8 mouse cellular contexts compared by ENCODE assay signal in genomic region chr13:93718948-93719347, GRCm38 (mm10). TPM values are rescaled to one million over a fixed set of nuclear protein-coding genes. Genes with fewer than 3 reads are reported as not detected.
A peak's percentile ranks its signal among the peaks of the same experiment; 100 is the strongest.
DNase-seq lines count a peak whose midpoint lies in the region; TF ChIP-seq lines count a peak whose summit lies in the region.
"Had no signal": no experiment of that assay in that cellular context is flagged by ENCODE, and none has a peak within 500 bp of the region (broad histone marks: within the 10 kb centered on the region; RNA-seq: fewer than 3 reads in every experiment).

No protein-coding gene starts in this region.

- H3K27ac ChIP-seq in ES-E14 (ENCODE audit: insufficient read depth, low read depth, low read length, poor library complexity, severe bottlenecking): no peak overlapping the region
- H3K27ac ChIP-seq: macrophage had no signal

- no peaks in the 10 kb centered on the region for H3K9me3 ChIP-seq in ES-E14 (ENCODE audit: control insufficient read depth, insufficient read depth, low read depth, low read length)

- intact Hi-C loops in gastrocnemius, postnatal 14 days (cut with DNase I; ENCODE audit: low total_unique reads): loop anchor here (10.0 kb wide), 1 partner anchor 104 kb away; no protein-coding TSS in a partner anchor

- in situ Hi-C loops in ES-E14 (cut with MboI; ENCODE audit: low sequenced_read_pairs in 2 of 2, unreplicated experiment in 2 of 2): no loop called here

- H3K9ac ChIP-seq in ES-E14 (ENCODE audit: insufficient read depth, low read depth, low read length, poor library complexity, severe bottlenecking): no peak overlapping the region

- no peaks in the 10 kb centered on the region for H3K4me1 ChIP-seq in ES-E14 (ENCODE audit: control insufficient read depth in 2 of 2, insufficient read depth in 2 of 2, low read length in 2 of 2, poor library complexity in 1 of 2)

- peak; percentile 21 for DNase-seq in CD4-positive helper T cell, adult 2 months (ENCODE audit: low read depth, low spot score)
- peak; percentile 54 for DNase-seq in ES-E14 (ENCODE audit: low read depth, low spot score)
- DNase-seq in cerebellum, adult 8-10 months: peak; percentile 54
- DNase-seq in gastrocnemius, postnatal 14 days: peak; percentile 71
- DNase-seq in layer of hippocampus, adult 9-11 months: peak; percentile 17
- DNase-seq in lung, postnatal 25 days (ENCODE audit: low spot score): peak; percentile 27
- peak; percentile 15 to 72 for DNase-seq in spleen, postnatal 10 days (ENCODE audit: low spot score in 2 of 2)

- no peaks in the 10 kb centered on the region for H3K36me3 ChIP-seq in ES-E14 (ENCODE audit: control insufficient read depth, insufficient read depth, low read length, poor library complexity, severe bottlenecking)

- no peak overlapping the region for H3K4me3 ChIP-seq in ES-E14 (ENCODE audit: insufficient read depth in 1 of 2, low read depth in 1 of 2, low read length in 2 of 2, poor library complexity in 1 of 2, severe bottlenecking in 1 of 2)

TF ChIP-seq in ES-E14, 5 proteins besides CTCF, POLR2A, EP300 and RAD21:
- TF ChIP-seq MAFK (IDR thresholded peaks at IDR 0.05; ENCODE audit: insufficient read depth, low read depth, low read length) (no peak), ZC3H11A (IDR thresholded peaks at IDR 0.05; ENCODE audit: borderline replicate concordance, low read depth, low read length) (peak; percentile 69; the same call in 1 of the 2 replicates), ZNF384 (IDR thresholded peaks at IDR 0.05; ENCODE audit: low read depth, low read length) (peak; percentile 87), HCFC1 (IDR thresholded peaks at IDR 0.05; ENCODE audit: borderline replicate concordance, insufficient read depth, low read length) (no peak), CHD2 (IDR thresholded peaks at IDR 0.05; ENCODE audit: low read depth, low read length) (no peak)

RNA-seq across cellular contexts. Expression of gene Dmgdh, which starts 44.7 kb away (rescaled TPM):
- 0.63 and 2.1 TPM in 2 replicates for total RNA-seq in ES-E14 (2012; rRNA removed)
- not detected for total RNA-seq in gastrocnemius, postnatal 14 days (2021)

RNA-seq across cellular contexts. Expression of gene Bhmt2, which starts 44.8 kb away (rescaled TPM):
- total RNA-seq in ES-E14 (2012; rRNA removed): 0.16 and 0.62 TPM in 2 replicates
- total RNA-seq in gastrocnemius, postnatal 14 days (2021): not detected

RNA-seq across cellular contexts. Expression of gene Arsb, which starts 52.5 kb away (rescaled TPM):
- 0.48 and 1.1 TPM in 2 replicates for total RNA-seq in ES-E14 (2012; rRNA removed)
- total RNA-seq in gastrocnemius, postnatal 14 days (2021): 1 to 10 TPM; 6.1 to 7.9 TPM

Comparison
In these comparisons a context has a peak if more than half of its experiments do, and no peak if none do; other contexts are left out.
1. DNase-seq: peak in every context shown above with its lines; median percentile 71 in gastrocnemius, postnatal 14 days; 54 in ES-E14; 54 in cerebellum, adult 8-10 months; 44 in spleen, postnatal 10 days; 27 in lung, postnatal 25 days; 21 in CD4-positive helper T cell, adult 2 months; 17 in layer of hippocampus, adult 9-11 months.